Mouse (Mus musculus): ENCODE measurements around the gene Il10rb. TPM values are rescaled to one million over a fixed set of nuclear protein-coding genes. Genes with fewer than 3 reads are reported as not detected.

Il10rb gene
- total and polyA plus RNA-seq, 3 experiments: 18.3 to 144 (median 101) TPM

DNA sequence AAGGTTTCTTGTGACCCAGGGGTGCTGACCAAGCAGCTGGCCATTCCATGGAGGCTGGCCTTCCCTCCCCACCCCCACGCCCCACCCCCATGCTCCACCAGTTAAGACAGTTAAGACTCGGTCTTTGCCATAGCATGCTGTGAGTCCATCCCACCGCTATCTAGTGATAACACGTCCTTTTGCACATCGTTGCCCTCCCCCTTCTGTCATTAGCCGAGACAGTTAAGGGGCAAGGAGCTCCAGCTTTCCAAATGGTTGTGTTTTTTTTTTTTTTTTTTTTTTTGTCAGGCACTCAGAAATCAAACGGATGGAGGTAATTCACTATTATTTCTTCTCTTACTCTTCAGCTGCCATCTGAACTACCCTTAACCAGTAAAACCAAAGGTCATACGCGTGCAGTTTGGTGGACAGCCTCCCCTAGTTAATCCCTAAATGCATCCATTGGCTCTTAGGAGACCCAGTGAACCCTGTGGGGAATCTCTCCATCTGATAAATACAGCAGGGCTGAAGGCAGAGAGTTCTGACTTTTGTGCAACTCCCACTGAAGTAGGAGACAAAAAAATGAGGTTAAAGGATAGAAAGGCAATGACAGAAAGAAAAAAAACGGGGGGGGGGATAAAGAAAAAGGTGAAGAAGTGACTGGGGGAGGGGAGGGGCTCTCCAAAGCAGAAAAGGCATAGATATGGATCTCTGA is 9.0 kb upstream of the Il10rb start:
- H3K27me3 ChIP-seq (ENCODE audit: insufficient read depth, low read length): no peaks in the 10 kb centered on the region
- peak overlapping the region; percentile 20; the same call in 1 of the 2 replicates for H3K4me3 ChIP-seq (ENCODE audit: low read depth, low read length)
- peaks cover 85% of the 10 kb centered on the region for H3K36me3 ChIP-seq (replicated peaks)
- peak; percentile 67 for DNase-seq (ENCODE audit: low spot score)
- peak; percentile 86 for ATAC-seq (ENCODE audit: extremely low read depth, insufficient number of reproducible peaks, low FRiP score, poor library complexity, severe bottlenecking)
- H3K9me3 ChIP-seq (replicated peaks): no peaks in the 10 kb centered on the region
- H3K4me1 ChIP-seq (ENCODE audit: insufficient read depth, low read depth, low read length): peaks cover 47% of the 10 kb centered on the region
- no peak for TF ChIP-seq GATA2 (IDR thresholded peaks at IDR 0.05; ENCODE audit: borderline replicate concordance, low read depth, low read length)
- no peak for TF ChIP-seq POLR2AphosphoS5 (IDR thresholded peaks at IDR 0.05; ENCODE audit: insufficient replicate concordance, low read depth, low read length)
- no peak for TF ChIP-seq TAL1 (conservative IDR thresholded peaks at IDR 0.05; ENCODE audit: low read depth, low read length)
- no peak for TF ChIP-seq GATA1 (IDR thresholded peaks at IDR 0.05; ENCODE audit: borderline replicate concordance, low read length)
- no peak for TF ChIP-seq CTCF (IDR thresholded peaks at IDR 0.05; ENCODE audit: low read depth, low read length)

GRCm38 (mm10) chr16:91398030-91398429 is 7.9 kb upstream of the Il10rb start:
- H3K27me3 ChIP-seq (ENCODE audit: insufficient read depth, low read length): no peaks in the 10 kb centered on the region
- peaks cover 52% of the 10 kb centered on the region for H3K4me1 ChIP-seq (ENCODE audit: insufficient read depth, low read depth, low read length)
- no peak for DNase-seq (ENCODE audit: low spot score)
- TF ChIP-seq TAL1 (conservative IDR thresholded peaks at IDR 0.05; ENCODE audit: low read depth, low read length): no peak
- no peak for TF ChIP-seq GATA1 (IDR thresholded peaks at IDR 0.05; ENCODE audit: borderline replicate concordance, low read length)
- no peak for TF ChIP-seq GATA2 (IDR thresholded peaks at IDR 0.05; ENCODE audit: borderline replicate concordance, low read depth, low read length)
- no peak for TF ChIP-seq CTCF (IDR thresholded peaks at IDR 0.05; ENCODE audit: low read depth, low read length)
- TF ChIP-seq POLR2AphosphoS5 (IDR thresholded peaks at IDR 0.05; ENCODE audit: insufficient replicate concordance, low read depth, low read length): no peak
- ATAC-seq (ENCODE audit: extremely low read depth, insufficient number of reproducible peaks, low FRiP score, poor library complexity, severe bottlenecking): no peak; the same call in 1 of the 2 replicates
- H3K36me3 ChIP-seq (replicated peaks): peaks cover 85% of the 10 kb centered on the region
- H3K4me3 ChIP-seq (ENCODE audit: low read depth, low read length): peak overlapping the region; percentile 9; the same call in 1 of the 2 replicates
- H3K9me3 ChIP-seq (replicated peaks): no peaks in the 10 kb centered on the region

- Histone ChIP-seq H3K27me3 (ENCODE audit: insufficient read depth, low read length) (no peaks in the 10 kb centered on the region), H3K4me3 (ENCODE audit: low read depth, low read length) (no peak overlapping the region), H3K9me3 (replicated peaks) (no peaks in the 10 kb centered on the region), H3K36me3 (replicated peaks) (peaks cover 83% of the 10 kb centered on the region), H3K4me1 (ENCODE audit: insufficient read depth, low read depth, low read length) (peaks cover 53% of the 10 kb centered on the region)
- no peak for ATAC-seq (ENCODE audit: extremely low read depth, insufficient number of reproducible peaks, low FRiP score, poor library complexity, severe bottlenecking)
- no peak for TF ChIP-seq POLR2AphosphoS5 (IDR thresholded peaks at IDR 0.05; ENCODE audit: insufficient replicate concordance, low read depth, low read length)
- DNase-seq (ENCODE audit: low spot score): no peak
These were observed 7.0 kb upstream of the Il10rb start for GRCm38 (mm10) chr16:91398944-91399343.

- no peaks in the 10 kb centered on the region for H3K27me3 ChIP-seq (ENCODE audit: insufficient read depth, low read length)
- DNase-seq (ENCODE audit: low spot score): no peak
- TF ChIP-seq GATA2 (IDR thresholded peaks at IDR 0.05; ENCODE audit: borderline replicate concordance, low read depth, low read length): no peak
- TF ChIP-seq CTCF (IDR thresholded peaks at IDR 0.05; ENCODE audit: low read depth, low read length): no peak
- no peak for TF ChIP-seq POLR2AphosphoS5 (IDR thresholded peaks at IDR 0.05; ENCODE audit: insufficient replicate concordance, low read depth, low read length)
- no peak for TF ChIP-seq GATA1 (IDR thresholded peaks at IDR 0.05; ENCODE audit: borderline replicate concordance, low read length)
- TF ChIP-seq TAL1 (conservative IDR thresholded peaks at IDR 0.05; ENCODE audit: low read depth, low read length): no peak
- peaks cover 56% of the 10 kb centered on the region for H3K4me1 ChIP-seq (ENCODE audit: insufficient read depth, low read depth, low read length)
- peaks cover 72% of the 10 kb centered on the region for H3K36me3 ChIP-seq (replicated peaks)
- no peaks in the 10 kb centered on the region for H3K9me3 ChIP-seq (replicated peaks)
- H3K4me3 ChIP-seq (ENCODE audit: low read depth, low read length): no peak overlapping the region
- ATAC-seq (ENCODE audit: extremely low read depth, insufficient number of reproducible peaks, low FRiP score, poor library complexity, severe bottlenecking): no peak
These were observed 4.3 kb upstream of the Il10rb start for GRCm38 (mm10) chr16:91401569-91402165.

DNA sequence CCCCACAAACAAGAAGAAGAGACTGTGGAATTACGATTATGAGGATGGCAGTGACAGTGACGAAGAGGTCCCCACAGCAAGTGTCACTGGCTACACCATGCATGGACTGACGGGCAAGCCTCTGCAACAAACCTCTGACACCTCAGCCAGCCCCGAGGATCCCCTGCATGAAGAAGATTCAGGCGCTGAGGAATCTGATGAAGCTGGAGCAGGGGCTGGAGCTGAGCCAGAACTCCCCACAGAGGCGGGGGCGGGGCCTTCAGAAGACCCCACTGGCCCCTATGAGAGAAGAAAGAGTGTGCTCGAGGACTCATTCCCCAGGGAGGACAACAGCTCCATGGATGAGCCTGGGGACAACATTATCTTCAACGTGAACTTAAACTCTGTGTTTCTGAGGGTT is 2.2 kb upstream of the Il10rb start:
- no peak for TF ChIP-seq CTCF (IDR thresholded peaks at IDR 0.05; ENCODE audit: low read depth, low read length)
- TF ChIP-seq POLR2AphosphoS5 (IDR thresholded peaks at IDR 0.05; ENCODE audit: insufficient replicate concordance, low read depth, low read length): no peak
- TF ChIP-seq GATA2 (IDR thresholded peaks at IDR 0.05; ENCODE audit: borderline replicate concordance, low read depth, low read length): no peak
- TF ChIP-seq GATA1 (IDR thresholded peaks at IDR 0.05; ENCODE audit: borderline replicate concordance, low read length): no peak
- no peak for TF ChIP-seq TAL1 (conservative IDR thresholded peaks at IDR 0.05; ENCODE audit: low read depth, low read length)

DNA sequence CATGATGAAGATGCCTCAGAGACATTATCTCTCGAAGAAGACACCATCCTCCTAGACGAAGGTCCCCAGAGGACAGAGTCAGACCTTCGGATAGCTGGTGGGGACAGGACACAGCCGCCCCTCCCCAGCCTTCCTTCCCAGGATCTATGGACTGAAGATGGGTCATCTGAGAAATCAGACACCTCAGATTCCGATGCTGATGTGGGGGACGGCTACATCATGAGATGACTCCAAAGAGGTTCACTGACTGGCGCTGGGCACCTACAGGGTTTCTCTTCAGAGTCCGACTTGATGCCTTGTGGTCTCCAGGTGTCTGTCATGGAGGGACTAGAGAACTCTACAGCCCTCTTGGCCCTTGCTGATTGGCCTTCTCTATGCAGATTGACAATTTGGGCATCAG is 1.8 kb upstream of the Il10rb start:
- ATAC-seq (ENCODE audit: extremely low read depth, insufficient number of reproducible peaks, low FRiP score, poor library complexity, severe bottlenecking): no peak
- H3K4me3 ChIP-seq (ENCODE audit: low read depth, low read length): no peak overlapping the region
- no peaks in the 10 kb centered on the region for H3K27me3 ChIP-seq (ENCODE audit: insufficient read depth, low read length)
- no peaks in the 10 kb centered on the region for H3K9me3 ChIP-seq (replicated peaks)
- peaks cover 73% of the 10 kb centered on the region for H3K36me3 ChIP-seq (replicated peaks)
- peaks cover 58% of the 10 kb centered on the region for H3K4me1 ChIP-seq (ENCODE audit: insufficient read depth, low read depth, low read length)
- TF ChIP-seq POLR2AphosphoS5 (IDR thresholded peaks at IDR 0.05; ENCODE audit: insufficient replicate concordance, low read depth, low read length): no peak
- no peak for TF ChIP-seq CTCF (IDR thresholded peaks at IDR 0.05; ENCODE audit: low read depth, low read length)
- no peak for TF ChIP-seq GATA2 (IDR thresholded peaks at IDR 0.05; ENCODE audit: borderline replicate concordance, low read depth, low read length)
- TF ChIP-seq TAL1 (conservative IDR thresholded peaks at IDR 0.05; ENCODE audit: low read depth, low read length): no peak
- TF ChIP-seq GATA1 (IDR thresholded peaks at IDR 0.05; ENCODE audit: borderline replicate concordance, low read length): no peak
- DNase-seq (ENCODE audit: low spot score): no peak

More for the DNA sequence above, 2.2 kb upstream of the Il10rb start:
- H3K4me3 ChIP-seq (ENCODE audit: low read depth, low read length): no peak overlapping the region
- DNase-seq (ENCODE audit: low spot score) (no peak), ATAC-seq (ENCODE audit: extremely low read depth, insufficient number of reproducible peaks, low FRiP score, poor library complexity, severe bottlenecking) (no peak)
- peaks cover 54% of the 10 kb centered on the region for H3K4me1 ChIP-seq (ENCODE audit: insufficient read depth, low read depth, low read length)
- peaks cover 69% of the 10 kb centered on the region for H3K36me3 ChIP-seq (replicated peaks)
- H3K27me3 ChIP-seq (ENCODE audit: insufficient read depth, low read length): no peaks in the 10 kb centered on the region
- H3K9me3 ChIP-seq (replicated peaks): no peaks in the 10 kb centered on the region

Measured in G1E (cell line).